Mouse (Mus musculus): ENCODE data around the gene Car11. TPM values are rescaled to one million over a fixed set of nuclear protein-coding genes. Genes with fewer than 3 reads are reported as not detected.
A peak's percentile ranks its signal among the peaks of the same experiment; 100 is the strongest.

The Car11 gene
- total RNA-seq, 2 experiments from 2014 or later = 4.3 to 6.6 TPM

- intact Hi-C loops (cut with DNase I) = no loop called here
Observed at GRCm38 (mm10) chr7:45689099-45689498, 10.5 kb upstream of the Car11 start.

GRCm38 (mm10) chr7:45689800-45690199 is 9.8 kb upstream of the Car11 start:
- intact Hi-C loops (cut with DNase I) = no loop called here
- DNase-seq = no peak

More at GRCm38 (mm10) chr7:45689099-45689498, 10.5 kb upstream of the Car11 start:
- DNase-seq = no peak

- intact Hi-C loops (cut with DNase I) = no loop called here
- DNase-seq = no peak
Observed at GRCm38 (mm10) chr7:45692364-45692763, 7.3 kb upstream of the Car11 start.

DNA sequence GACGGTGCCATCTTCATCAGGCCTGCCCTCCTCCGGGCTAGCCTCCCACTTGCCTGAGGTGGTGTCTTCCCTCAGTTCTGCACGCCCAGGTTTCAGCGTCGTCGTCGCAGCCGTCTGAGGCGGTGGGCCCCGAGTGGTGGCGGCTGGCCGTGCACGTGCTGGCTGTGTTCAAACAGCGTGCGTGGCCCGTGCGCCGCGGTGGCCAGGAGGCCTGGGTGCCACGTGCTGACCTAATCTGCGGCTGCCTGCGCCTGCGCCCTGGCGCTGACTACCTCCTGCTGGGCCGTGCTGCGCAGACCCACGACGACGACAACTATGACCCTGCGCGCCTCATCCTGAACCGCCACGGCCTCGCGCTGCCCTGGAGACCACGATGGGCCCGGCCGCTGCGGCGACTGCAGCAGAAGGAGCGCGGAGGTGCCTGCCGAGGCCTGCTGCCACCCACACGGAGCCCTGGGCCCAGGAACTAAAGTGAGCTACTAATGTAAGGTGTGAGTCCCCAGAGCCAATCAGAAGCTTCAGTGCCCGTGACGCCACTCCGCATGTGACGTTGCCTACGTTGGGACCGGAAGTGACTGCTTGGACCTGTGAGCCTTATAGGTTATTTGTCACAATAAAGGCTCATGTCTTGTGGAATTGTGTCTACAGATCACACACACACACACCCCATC is 5.6 kb upstream of the Car11 start, which contains the start of gene Sec1:
Gene Sec1 (minus strand): TSS at position 482 of the 671 bp plus-strand sequence.
- no peak for DNase-seq
- intact Hi-C loops (cut with DNase I) = no loop called here

DNA sequence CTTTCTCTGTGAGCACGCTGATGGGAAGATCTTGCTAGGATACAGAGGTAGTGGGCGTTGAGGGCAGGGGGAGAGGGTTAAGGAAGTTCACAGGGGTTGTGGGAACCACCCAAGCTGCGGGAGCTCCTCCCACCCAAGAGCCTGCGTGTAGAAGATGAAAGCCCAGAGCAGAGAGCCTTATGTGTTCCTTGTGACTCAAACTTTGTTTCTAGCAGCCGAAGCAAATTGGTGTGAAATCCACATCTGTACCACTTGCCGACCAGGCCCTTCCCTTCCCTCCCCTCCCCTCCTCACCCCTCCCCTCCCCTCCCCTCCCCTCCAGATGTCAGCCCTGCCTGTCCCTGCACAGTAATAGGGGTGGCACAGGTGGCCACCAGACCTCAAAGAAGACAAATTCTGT is 4.5 kb upstream of the Car11 start:
- DNase-seq = no peak
- intact Hi-C loops (cut with DNase I) = no loop called here

GRCm38 (mm10) chr7:45697894-45698293 is 1.7 kb upstream of the Car11 start:
- DNase-seq = no peak
- intact Hi-C loops (cut with DNase I) = no loop called here

- DNase-seq = peak; percentile 71 to 81
- intact Hi-C loops (cut with DNase I) = loop anchor here (5.0 kb wide), 1 partner anchor 238 kb away; no protein-coding TSS in a partner anchor
Observed at GRCm38 (mm10) chr7:45700301-45701015, 815 bp downstream of the Car11 start.

DNA sequence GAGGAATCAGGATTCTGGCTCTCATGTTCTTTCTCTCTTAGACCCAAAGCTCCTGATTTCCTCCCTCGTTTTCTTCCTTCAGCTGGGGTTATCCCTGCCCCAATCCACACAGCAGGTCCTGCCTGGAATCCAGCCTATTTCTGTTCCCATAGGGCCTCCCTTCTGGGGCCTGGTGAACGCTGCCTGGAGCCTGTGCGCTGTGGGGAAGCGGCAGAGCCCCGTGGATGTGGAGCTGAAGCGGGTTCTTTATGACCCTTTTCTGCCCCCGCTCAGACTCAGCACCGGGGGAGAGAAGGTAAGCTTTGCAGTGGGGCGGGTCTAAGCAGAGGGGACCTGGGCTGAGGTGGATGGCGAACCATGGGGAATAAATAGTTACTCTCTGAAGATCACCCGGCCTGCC is 1.4 kb downstream of the Car11 start:
- intact Hi-C loops (cut with DNase I) = loop anchor here (5.0 kb wide), 1 partner anchor 239 kb away; no protein-coding TSS in a partner anchor
- peak; percentile 43 to 58 for DNase-seq

GRCm38 (mm10) chr7:45701607-45702006 is 2.0 kb downstream of the Car11 start:
- no peak for DNase-seq
- intact Hi-C loops (cut with DNase I) = loop anchor here (5.0 kb wide), 1 partner anchor 239 kb away; no protein-coding TSS in a partner anchor

GRCm38 (mm10) chr7:45702316-45702715 is 2.7 kb downstream of the Car11 start:
- no peak for DNase-seq
- intact Hi-C loops (cut with DNase I) = loop anchor here (5.0 kb wide), 1 partner anchor 240 kb away; no protein-coding TSS in a partner anchor

DNA sequence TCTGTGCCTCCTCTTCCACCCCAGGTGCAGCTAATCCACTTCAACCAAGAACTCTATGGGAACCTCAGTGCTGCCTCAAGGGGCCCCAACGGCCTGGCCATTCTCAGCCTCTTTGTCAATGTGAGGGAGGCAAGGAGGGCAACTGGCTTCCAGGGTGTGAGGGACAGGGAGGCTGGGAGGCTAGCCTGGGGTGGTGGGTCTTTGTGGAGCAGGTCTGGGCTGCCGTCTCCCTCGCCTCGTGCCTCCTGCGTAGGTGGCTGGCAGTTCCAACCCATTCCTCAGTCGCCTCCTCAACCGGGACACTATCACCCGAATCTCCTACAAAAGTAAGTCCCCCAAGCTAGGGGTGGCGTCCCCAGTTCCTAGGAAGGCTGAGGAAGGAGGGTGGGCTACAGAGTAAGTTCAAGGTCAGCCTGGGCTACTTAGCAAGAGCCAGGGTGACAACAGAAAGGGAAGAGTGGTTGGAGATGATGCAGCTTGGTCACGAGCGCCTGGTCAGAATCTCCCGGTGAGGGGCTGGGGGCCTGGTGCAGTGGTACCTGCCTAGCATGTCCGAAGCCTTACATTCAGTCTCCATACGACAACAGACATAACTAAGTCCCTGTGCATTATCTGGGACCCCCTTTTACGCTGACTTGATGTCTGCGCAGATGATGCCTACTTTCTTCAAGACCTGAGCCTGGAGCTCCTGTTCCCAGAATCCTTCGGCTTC is 3.3 kb downstream of the Car11 start:
- intact Hi-C loops (cut with DNase I) = loop anchor here (5.0 kb wide), 1 partner anchor 241 kb away; no protein-coding TSS in a partner anchor
- DNase-seq = no peak

DNA sequence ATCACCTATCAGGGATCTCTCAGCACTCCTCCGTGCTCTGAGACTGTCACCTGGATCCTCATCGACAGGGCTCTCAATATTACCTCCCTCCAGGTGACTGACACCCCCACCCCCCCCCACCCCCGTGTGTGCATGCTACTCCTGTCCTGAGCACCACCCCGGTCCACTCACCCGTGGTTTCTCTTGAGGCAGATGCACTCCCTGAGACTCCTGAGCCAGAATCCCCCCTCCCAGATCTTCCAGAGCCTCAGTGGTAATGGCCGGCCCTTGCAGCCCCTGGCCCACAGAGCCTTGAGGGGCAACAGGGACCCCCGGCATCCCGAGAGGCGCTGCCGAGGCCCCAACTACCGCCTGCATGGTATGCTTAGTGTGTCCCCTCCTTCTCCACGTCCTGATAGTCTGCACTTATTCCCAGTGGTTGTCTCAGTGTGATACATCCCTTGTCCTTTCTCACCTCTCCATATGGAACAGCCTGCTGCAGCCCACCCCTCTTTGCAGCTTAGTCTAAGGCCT is 3.9 kb downstream of the Car11 start:
- intact Hi-C loops (cut with DNase I) = loop anchor here (5.0 kb wide), 1 partner anchor 241 kb away; no protein-coding TSS in a partner anchor
- DNase-seq = no peak

- peak; percentile 56 to 67 for DNase-seq
- intact Hi-C loops (cut with DNase I) = loop anchor here (5.0 kb wide), 1 partner anchor 242 kb away; no protein-coding TSS in a partner anchor
Observed at GRCm38 (mm10) chr7:45704046-45704559, 4.5 kb downstream of the Car11 start.

GRCm38 (mm10) chr7:45704730-45705442 is 5.2 kb downstream of the Car11 start, which contains the start of gene Dbp:
Gene Dbp, plus strand, starts transcription at chr7:45705088.
- intact Hi-C loops (cut with DNase I) = loop anchor here (5.0 kb wide), 1 partner anchor 243 kb away; no protein-coding TSS in a partner anchor
- DNase-seq = peak; percentile 97 to 98

- DNase-seq = peak in 1 of 2 experiments; percentile 57
- intact Hi-C loops (cut with DNase I) = no loop called here
Observed at GRCm38 (mm10) chr7:45705443-45705864, 5.8 kb downstream of the Car11 start.

DNA sequence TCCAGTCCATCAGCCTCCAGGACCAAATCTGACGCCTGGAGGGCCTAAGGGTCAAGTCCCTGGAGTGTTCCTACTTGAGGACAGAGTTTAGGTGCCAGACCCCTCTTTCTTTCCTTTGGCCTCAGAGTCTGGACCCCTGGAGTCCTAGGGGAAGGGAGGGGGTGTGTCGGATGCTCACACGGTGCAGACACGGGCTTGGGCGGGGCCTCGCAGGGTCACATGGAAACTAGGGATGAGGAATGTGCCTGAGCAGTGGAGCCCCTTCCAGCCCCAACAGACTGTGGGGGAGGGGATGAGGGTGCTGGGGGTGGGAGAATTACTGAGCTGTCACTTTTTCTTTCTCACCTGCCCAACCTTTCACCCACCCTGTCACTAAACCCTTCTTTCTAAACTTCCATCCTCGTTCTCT is 6.2 kb downstream of the Car11 start:
- DNase-seq = peak; percentile 73 to 87

GRCm38 (mm10) chr7:45706721-45707241 is 7.1 kb downstream of the Car11 start:
- intact Hi-C loops (cut with DNase I) = no loop called here
- peak; percentile 93 for DNase-seq

More for the DNA sequence above, 6.2 kb downstream of the Car11 start:
- intact Hi-C loops (cut with DNase I) = no loop called here

DNA sequence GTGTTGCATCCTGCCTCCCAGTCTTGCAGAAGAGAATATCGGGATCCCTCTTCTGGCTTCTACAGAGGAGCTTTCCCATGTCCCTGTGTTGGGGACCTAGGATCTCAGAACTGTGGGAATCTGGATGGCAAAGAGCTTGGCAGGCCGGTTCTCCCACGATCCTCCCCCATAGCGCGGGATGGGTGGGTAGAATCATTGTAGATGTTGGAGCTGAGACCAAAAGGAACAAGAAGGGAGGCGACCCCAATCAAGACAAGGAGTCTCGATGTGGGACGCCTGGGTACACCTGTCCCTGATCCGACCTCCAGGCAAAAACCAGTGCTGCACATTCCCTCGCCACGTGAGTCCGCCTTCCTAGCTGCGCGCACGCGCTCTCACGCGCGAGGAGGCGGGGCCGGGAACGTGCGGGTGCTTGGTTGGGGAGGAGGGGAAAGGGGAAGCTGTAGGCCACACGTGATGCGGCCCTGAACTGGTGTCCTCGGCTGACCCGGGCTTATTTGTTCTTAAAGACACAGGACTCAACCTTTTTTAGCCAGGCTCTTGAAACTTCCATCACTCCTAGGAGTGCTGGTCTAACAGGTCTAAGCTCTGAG is 7.8 kb downstream of the Car11 start:
- peak; percentile 96 to 99 for DNase-seq
- intact Hi-C loops (cut with DNase I) = no loop called here
